Mouse (Mus musculus) spleen, adult 2 months (tissue): ENCODE data around the gene Rad51b.

Source experiments
- CTCF ChIP-seq: fragments of 200-500 bp; IDR thresholded peaks from 2 replicates; pipeline ENCODE4 v1.5.1; 2011; ENCODE audit warnings: mild to moderate bottlenecking, inconsistent platforms; ENCODE audit not compliant: insufficient read depth, insufficient read length, insufficient replicate concordance; ENCODE audit errors: extremely low read depth
- POLR2A ChIP-seq: fragments of 200-500 bp; IDR thresholded peaks from 2 replicates; pipeline ENCODE4 v1.6.1; 2011; ENCODE audit warnings: low read depth, low read length, inconsistent platforms

DNA sequence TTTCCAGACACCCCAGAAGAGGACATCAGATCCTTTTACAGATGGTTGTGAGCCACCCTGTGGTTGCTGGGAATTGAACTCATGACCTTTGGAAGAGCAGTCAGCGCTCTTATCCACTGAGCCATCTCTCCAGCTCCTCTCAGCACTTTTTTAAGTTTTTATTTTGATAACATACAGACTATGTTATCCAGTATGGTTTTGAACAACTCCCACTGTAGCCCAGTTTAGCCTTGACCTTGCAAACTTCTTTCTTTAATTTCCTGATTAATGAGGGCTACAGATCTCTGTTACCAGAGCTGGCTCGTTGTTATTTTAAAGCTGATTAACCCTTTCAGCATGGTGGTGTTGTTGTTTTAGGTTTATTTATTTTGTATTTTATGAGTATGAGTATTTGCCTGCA lies 29.2 kb downstream of the Rad51b start:
- TF ChIP-seq CTCF (no peak), POLR2A (no peak)
